Mouse (Mus musculus): Measurements from ENCODE around the gene Tmem52b.
"Not testable (repeated sequence)": the region's sequence is repeated elsewhere in the genome, so short reads cannot be mapped to it uniquely, and the experiment has no call there.

Tmem52b gene

DNA sequence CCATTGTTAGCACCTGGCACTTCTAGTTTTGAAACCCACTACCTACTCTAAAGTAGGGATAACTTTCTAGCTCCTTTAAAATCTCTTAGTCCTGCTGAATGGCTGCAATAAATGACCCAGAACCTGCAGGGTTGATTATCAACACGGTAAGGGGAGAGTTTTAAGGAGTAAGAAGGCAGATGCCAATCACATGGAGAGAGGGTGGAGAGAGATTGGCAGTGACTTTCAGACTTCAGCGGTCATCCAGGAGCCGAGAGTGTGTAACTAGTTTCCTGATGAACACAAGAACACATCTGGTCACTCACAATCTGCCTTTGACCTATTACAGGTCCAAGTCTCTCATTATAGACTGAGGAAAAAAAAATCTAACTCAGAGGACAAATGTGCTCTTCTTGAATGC lies at the start of gene Tmem52b:
Tmem52b (plus strand) TSS at position 189 of the 400 bp plus-strand sequence.
- DNase-seq (ENCODE audit: low spot score) = no peak

DNA sequence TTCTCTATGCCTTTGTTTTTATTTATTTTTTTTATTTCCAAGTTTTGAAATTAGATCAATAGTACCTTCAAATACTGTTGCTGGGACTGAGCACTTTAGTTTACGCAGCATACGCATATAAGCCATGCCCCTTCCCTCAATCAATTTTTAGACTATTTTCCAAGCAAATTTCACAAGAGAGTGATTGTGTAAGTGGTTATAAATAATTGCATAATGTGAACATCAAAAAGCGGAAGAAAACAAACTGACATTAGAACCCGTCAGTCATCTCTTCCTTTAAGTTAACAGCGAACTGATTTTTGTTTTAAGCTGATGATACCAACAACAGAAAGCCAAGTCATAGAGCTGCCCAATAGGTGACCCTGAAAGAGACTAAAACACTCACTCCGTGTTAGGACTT lies 41.0 kb upstream of the Tmem52b start:
- no peak for DNase-seq (ENCODE audit: low spot score)

DNA sequence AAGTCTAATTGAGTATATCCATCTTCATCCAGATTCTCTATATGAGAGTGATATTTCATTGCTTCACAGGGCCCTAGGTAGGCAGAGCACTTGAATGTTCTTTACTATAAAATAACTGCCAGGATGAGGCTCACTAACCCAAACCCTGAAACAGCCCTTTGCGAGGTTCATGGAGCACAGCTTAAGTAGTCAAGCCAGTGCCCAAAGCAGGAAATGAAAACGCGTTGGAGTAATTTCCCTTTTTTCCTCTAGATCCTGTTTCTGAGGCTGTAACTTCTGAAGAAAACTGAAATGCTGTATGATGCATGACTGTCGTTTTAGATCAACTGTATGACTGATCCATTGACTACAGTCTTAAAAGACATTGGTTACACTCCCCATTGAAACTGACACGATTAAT lies 39.7 kb upstream of the Tmem52b start:
- DNase-seq (ENCODE audit: low spot score) = no peak

DNA sequence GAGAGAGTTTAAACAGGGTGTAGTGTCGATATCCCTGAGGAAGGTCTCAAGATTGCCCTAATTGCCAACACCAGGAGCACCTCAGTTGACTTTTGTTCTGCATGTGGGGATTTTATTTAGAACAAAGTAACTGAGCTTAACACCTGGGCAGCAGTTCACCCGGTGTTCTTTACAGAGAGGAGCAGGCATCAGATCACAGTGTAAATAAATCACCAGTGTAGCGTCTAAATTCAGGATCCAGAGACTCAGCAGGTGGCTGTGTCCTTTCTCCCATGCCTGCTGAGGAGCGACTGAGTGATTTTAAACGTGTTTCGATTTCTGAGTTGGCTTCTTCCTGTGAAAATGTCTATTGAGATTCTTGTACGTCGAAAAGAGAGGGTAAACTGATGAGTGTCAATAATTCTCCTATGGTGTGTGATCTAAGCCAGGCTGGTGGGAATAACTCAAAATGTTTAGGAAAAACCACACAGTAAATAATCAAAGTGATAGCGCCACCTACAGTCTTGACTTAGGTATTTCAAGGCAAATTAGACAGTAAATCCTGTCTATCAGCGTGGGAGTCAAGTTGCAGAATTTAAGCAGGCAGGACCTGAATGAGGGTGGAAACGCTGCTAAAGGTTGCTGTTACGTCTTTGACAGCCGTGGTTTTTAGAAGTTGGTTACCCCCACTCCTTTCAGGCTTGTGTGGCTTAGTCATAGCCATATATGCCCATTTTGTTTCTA lies 35.8 kb upstream of the Tmem52b start:
- DNase-seq (ENCODE audit: low spot score) = no peak

DNA sequence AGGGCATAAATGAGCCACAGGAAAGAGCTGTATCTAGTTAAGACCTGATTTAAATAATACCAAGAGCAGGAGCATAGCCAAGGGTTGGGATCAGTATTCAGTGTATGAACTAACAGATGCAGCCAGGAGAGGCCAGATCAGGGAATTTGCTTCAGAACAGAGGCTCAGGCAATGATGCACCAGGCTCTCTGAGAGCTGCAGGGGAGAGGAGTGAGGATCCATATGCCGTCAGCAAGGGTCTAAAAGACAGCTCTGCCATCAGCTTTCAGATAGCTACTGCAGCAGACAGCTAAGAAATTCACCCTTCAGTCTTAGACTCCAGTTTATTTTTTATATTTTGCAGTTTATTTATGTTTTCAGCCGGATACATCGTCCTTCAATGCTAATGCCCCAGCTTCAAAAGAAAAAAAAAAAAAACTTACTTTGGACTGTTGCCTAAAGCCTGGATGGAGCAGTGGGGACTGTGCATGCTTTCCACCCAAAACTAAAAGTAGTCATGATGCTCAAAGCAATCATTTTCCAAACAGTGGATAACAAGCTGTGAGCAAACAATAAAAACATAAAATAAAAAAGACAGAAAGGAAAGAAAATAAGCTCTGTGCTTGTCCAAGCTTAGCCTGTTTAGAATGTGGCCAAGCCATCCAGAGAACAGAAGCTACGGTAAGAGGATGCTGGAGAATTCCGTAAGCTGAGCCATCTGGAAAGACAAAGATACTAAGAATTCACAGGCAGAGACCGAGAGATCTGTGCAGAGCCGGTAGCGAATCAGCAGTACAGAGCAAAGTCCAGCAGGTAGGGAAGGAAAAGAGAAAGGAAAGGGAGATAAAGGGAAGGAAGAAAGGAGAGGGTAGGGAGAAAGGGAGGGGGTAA lies 32.0 kb upstream of the Tmem52b start:
- DNase-seq (ENCODE audit: low spot score) = no peak

DNA sequence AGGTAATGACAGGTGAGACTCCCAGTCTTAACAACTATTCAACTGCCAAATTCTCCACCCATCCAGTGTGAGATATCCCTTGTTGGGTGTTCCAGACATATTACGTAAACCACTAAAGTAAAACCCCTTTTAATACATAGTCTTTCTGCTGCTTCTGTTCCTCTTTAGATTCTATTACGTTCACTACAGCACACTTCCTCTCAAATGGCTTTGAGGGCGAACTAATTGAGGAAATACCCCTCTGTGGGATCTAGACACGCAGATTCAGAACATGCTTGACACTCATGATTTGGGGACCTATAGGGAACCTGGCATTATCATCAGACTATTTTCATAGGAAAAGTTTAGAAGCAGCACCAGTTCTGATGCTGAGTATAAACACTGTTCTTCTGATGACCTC lies 17.4 kb upstream of the Tmem52b start:
- DNase-seq (ENCODE audit: low spot score) = no peak

DNA sequence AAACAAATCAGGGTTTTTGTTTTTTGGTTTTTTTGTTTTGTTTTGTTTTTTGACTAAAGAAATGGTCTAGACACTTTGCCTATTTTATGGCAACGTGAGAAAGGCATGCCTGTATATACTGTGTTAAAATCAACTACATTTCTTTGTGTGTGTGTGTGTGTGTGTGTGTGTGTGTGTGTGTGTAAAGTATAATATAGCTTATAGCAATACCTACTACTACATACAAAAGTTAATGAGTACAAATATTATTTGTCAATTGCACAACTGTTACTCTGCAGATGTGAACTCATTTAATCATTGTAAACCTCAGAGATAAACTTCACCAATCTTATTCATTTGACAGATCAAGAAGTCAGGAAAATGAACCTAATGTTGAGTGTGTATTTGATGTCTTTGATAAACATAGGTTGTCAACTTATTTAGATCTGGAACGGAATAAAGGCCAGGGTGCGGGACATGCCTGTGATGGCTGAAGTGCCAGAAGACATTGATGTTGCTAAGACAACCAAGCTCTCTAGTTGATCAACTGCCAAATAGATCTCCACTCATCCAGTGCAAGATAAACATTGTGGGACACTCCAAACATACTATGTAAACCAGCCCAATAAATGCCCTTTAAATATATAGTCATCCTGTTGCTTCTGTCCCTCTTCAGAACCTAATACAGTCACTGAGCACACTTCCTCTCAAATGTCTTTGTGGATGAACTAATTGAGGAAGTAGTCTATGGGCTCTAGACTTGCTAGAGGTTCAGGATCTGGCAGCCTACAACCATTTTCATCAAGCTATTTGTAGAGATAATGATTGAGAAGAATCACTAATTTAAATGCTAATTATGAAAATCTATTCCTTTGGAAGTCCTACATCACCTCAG lies 14.8 kb upstream of the Tmem52b start:
- no peak for DNase-seq (ENCODE audit: low spot score)

DNA sequence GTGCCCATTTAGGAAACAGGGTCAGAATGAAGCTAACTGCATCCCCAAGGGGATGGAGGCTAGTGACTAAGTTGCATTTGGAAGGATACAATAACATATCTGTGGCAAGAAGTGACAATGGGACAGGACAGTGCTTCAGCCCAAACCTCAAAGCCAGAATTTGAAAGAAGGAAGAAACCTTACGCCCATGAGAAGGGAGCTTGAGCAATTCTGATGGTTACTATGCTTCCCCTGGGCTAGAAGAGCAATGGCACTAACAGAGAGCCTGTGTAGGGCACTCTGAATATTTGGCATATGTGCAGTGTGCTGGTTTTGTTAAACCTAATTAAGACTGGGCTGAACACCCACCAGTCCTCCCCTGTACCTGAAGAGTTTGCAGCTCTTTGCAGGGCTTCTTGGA lies 12.8 kb upstream of the Tmem52b start:
- not testable (repeated sequence) for DNase-seq (ENCODE audit: low spot score)

DNA sequence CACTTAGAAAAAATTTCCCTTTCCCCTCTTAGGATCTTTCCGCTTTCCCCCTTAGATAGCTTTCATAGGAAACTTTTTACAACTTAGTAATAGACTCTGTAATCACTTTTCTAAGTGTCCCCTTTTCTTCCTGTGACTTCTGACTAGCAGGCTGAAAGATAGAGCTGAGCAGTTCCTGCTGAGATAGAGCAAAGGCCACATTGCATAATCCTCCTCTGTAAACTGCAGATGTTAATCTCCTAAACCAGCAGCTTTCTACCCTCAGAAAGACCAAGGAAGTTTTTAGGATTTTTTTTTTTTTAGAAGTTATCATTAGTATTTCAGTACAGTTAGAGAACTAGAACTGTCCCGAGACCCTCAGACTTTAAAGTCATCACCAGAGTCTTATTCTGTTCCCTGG lies 8.9 kb upstream of the Tmem52b start:
- DNase-seq (ENCODE audit: low spot score) = no peak

DNA sequence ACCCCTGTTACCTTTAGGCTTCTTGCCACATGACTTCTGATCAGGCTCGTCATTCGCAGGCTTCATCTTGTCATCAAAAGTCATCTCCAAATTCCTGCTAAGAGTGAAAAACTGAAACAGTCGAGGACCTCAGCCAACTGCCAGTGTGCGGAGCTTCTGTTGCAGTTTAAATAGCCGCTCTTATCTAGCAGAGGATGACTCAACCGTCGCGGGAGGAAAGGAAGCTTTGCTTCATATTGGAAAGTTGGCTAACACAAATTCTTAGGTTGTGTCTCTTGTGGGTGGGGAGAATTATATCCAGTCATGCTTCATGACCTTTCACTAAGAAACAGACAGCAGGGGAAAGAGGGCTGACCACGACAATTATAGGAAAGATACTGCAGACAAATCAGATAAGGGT lies 5.3 kb upstream of the Tmem52b start, which contains the start of gene Olr1:
Olr1 (minus strand) TSS at position 142 of the 400 bp plus-strand sequence.
- no peak for DNase-seq (ENCODE audit: low spot score)

DNA sequence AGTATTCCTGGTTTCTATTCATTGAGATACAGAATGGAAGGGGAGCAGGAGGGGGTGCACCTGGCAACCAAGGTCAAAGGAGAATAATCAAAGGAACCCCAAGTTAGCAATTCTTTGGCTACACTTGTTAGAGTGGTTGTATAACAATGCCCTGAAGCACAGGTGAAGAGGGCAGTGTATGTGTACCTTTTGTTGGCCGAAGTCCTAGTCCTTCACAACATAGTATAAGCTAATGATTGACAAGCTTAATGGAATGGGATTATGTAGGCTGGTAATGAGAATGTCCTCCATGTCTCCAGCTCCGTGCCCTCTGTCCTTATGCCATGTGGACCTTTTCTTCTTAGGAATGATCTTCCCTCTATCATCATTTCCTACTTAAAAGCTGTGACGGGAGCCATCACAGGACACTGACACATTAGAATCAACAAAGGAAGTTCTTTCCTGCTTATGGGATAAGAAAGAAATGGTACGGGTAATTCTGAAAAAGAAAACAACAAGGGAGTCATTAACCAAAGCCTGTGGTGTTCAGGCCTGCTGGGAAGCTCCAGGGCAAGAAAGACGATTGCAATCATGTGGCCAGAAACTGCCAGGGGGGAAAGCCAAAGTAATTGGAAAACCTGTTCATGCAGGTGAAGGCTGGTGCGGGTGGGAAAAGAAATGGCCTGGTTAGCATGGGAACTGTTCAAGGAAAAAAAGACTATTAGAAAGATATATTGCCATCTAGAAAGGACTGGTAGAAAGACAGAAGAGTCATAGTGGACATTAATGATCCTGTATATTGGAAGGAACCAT lies 2.0 kb upstream of the Tmem52b start:
- no peak for DNase-seq (ENCODE audit: low spot score)

DNA sequence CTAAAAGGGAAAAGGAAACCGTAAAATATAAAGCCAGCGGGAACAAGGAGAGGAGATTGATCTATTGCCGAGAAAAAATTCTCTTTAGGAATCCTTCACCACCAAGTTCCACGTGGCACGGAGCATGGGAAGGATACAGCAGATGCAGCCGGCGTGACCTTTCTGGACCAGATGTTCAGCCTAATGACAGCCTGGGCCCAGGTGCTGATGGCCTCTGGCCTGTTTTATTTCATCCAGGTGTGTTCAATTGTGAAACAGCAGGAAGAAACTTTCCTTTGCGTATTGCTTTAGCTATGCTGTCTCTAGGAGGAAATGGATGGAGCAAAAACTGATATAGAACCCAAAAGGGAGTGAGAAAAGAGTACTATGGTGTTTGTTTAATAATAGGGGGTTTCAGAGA lies 513 bp downstream of the Tmem52b start:
- DNase-seq (ENCODE audit: low spot score) = no peak

DNA sequence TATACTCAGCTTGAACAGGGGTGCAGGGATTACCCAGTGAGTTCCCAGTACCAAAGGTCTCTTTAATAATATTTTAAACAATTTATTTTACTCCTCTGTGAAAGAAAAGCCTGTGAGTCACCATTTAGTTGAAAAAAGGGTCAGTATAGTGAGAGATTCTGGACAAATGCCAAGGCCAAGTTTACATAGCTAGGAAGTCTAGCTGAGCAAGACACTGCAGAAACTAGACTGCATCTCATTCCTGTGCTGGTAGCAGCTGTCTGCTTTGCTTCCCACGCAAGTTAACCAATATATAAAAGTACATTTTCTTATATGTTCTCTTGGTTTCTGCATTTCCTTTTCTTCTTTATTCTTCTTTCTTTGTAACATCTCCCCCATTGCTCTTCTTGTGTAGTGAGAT lies 1.1 kb downstream of the Tmem52b start:
- DNase-seq (ENCODE audit: low spot score) = no peak

DNA sequence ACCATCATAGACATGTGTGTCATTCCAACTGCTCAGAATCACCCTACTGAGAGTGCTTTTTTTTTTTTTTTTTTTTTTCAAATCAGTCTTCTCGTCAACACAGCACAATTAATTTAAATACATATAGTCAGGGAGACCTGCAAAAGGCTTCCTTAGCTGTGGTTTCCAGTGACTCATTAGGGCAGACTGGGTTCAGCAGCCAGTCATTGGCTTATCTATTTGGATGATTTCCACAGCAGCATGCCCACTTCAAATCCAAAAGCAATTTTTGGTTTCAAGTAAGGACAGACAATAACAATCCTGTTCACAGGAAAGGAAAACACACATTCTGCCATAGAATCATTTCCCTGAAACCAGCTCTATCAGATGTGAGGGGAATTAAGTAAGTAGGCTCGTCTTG lies 2.0 kb downstream of the Tmem52b start:
- no peak for DNase-seq (ENCODE audit: low spot score)

DNA sequence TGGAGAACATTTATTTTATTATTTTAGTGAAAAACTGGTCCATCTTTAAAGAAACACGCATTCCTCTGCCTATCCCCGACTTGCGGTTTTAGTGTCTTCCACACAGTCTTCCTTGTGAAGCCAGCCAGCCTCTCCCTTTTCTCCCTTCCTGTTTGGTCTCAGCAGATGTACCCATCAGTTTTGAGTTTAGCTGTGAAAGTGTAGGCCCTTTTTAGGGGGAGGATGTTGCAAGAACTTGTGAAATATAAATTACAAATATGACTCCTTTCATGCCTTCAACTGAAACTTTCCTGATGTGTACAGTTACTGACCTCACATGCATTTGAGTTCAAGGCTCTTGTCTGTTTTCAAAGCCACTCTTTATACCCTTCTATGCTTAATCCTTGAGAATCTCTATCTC lies 2.7 kb downstream of the Tmem52b start:
- no peak for DNase-seq (ENCODE audit: low spot score)

DNA sequence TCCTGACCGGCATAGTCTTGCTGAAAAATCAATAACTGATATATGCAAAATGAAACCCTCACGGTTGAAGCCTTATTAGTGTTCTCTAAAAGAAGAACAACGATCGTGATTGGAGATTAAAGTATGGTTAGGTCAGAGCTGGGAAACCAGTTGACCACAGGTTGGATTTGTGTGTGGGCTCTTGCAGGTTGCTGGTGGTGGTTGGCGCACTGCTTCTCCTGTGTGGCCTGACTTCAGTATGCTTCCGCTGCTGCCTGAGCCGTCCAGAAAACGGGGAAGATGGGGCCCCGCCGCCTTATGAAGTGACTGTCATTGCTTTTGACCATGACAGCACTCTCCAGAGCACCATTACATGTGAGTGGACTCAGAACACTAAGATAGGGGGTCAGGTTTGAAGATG lies 4.0 kb downstream of the Tmem52b start:
- DNase-seq (ENCODE audit: low spot score) = no peak

DNA sequence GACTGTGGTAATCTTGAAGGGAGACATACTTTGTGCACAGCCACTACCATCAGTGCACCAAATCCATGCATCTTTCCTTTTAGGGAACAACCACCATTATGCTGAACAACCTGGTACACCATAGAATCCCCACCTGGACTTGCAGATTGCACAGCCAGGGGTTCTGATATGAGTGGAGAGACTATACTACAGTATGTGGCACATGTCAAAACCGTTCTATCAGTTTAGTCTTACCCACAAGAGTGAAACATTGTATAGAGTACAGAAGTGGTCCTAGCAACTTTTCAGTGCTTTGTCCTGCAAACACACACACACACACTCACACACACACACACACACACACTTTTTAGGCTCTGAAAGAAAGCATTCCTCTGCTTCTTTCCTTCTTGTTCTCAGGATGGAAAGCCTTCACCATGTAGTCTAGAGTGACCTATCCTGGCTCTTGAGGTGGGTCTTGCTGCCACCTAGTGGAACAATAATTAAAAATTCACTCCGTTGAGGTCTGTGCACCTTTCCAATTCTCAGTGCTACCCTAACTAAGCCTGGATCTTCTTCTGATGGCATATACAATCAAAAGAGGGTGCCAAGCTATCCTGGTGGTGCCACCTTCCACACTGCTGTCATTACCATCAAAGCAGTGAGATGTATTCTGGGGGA lies 5.5 kb downstream of the Tmem52b start:
- DNase-seq (ENCODE audit: low spot score) = no peak

DNA sequence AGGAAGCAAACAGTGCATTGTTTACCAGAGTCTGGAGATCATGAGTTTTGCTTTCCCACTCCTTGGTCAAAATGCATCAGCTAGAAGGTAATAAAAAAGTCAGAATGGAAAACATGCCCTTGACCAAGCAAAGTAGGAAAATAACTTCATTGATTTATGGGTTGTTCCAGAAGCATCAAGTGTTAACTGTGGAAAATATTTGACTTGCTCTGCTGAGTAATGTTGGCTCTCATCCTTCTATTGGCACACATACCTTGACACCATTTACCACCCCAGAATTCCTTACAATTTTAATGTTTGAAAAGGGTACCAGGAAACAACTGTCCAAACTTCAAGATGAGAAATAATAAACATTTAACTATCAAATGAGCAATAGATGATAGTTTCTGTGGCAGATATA lies 13.7 kb downstream of the Tmem52b start:
- no peak for DNase-seq (ENCODE audit: low spot score)

DNA sequence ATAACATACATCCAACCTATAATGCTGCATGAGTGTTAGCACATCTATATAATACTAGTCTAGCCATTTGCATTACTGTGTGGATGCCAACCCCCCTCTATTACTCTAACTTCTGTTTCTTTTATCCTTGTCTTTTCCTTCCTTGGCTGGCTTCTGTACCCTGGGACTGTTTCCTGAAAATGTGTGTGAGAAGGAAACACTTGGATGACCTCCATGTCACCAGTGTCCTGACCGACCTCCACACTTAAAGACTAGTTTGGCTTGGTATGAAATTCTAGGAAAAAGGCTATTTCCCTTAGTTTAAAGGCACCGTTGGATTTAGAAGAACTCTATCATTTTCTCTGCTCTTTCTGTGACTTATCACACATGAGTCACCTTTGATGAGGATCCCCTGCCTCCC lies 15.1 kb downstream of the Tmem52b start:
- no peak for DNase-seq (ENCODE audit: low spot score)

DNA sequence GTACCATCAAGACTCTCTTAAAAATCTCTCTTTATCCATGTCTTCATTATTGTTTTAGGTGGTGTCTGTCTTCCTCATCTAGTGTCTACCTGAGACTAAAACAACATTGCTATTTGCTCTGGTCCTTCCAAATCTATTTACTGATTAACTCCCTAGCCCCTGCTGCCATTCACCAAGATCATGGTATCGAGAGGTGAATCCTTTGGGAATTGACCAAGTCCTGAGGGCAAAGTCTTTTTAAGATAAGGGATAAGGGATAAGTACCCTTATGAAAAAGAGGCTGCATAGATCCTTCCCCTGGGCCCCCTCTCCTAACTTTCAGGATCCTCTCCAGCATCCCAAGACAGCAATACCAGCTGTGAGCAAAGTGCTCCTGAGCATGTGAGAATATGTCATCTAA lies 17.2 kb downstream of the Tmem52b start:
- DNase-seq (ENCODE audit: low spot score) = no peak

DNA sequence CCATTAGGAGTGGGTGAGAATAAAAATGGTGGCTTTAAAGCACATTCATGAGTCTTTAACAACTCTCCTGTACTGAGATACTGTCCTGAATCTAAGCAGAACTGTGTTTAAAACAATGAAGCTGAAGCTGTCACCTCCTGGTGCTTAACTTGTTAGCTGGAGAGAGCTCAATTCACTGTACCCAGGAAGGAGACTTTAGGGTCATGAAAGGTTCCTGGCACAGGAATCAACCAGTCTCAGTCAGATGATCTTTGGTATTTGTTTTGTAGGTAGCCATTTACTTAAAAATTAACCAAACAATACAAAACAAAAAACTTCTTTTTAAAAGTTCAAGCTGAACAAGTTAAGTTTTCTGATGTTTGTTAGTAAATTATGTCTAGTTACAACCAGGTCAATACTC lies 17.9 kb downstream of the Tmem52b start:
- no peak for DNase-seq (ENCODE audit: low spot score)
